Mouse (Mus musculus) lung, postnatal 0 days (tissue): ENCODE measurements around the gene Fam118b.

ENCODE experiments used
- CTCF ChIP-seq: IDR thresholded peaks from 2 replicates; pipeline ENCODE4 v1.5.1; 2016; ENCODE audit warnings: antibody characterized with exemption, mild to moderate bottlenecking
- EP300 ChIP-seq: IDR thresholded peaks from 2 replicates; pipeline ENCODE4 v1.6.1; 2016; ENCODE audit warnings: antibody characterized with exemption, mild to moderate bottlenecking, control low read depth

DNA sequence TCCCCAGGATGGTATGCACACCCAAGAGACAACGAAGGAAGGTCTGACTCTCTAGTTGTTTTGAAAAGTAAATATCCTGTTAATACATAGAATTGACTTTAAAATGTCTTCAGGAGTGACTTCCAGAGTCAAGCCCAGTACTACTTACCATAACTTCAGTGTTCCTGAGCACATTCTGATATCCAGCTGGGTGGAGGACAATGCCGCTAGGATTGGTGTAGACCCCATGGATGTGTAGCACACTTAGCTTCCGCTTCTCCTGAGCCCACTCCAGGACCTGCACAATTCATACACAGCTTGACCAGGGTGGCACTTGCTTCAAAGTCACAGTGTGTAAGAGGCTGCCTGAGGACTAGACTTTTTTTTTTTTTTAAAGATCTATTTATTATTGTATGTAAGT, 44.1 kb downstream of the Fam118b start:
- no peak for TF ChIP-seq CTCF
- no peak for TF ChIP-seq EP300
